Mouse (Mus musculus): ENCODE data around the gene Sez6l2. TPM values are rescaled to one million over a fixed set of nuclear protein-coding genes. Genes with fewer than 3 reads are reported as not detected.

The Sez6l2 gene
- total and polyA plus RNA-seq, 3 experiments = 5.0 to 6.1 (median 5.6) TPM

GRCm38 (mm10) chr7:126941171-126941570, 9.2 kb upstream of the Sez6l2 start:
- no peak overlapping the region for H3K9ac ChIP-seq (ENCODE audit: low read depth, low read length)
- no peak for DNase-seq
- TF ChIP-seq EP300 (IDR thresholded peaks at IDR 0.05; ENCODE audit: insufficient read depth, low read depth, low read length) (no peak), CTCF (IDR thresholded peaks at IDR 0.05) (no peak), POLR2A (IDR thresholded peaks at IDR 0.05; ENCODE audit: insufficient read depth, low read depth, low read length) (no peak)
- WGBS = 49% methylated on average over 6 of the region's 6 CpGs
- no peaks in the 10 kb centered on the region for H3K79me2 ChIP-seq (replicated peaks; ENCODE audit: control insufficient read depth, insufficient read depth, low read length)
- H3K27me3 ChIP-seq (ENCODE audit: control insufficient read depth, insufficient read depth, low read length) = no peaks in the 10 kb centered on the region
- no peaks in the 10 kb centered on the region for H3K4me1 ChIP-seq (ENCODE audit: control insufficient read depth, insufficient read depth, low read length)
- intact Hi-C loops (cut with DNase I) = no loop called here
- no peak overlapping the region for H3K4me3 ChIP-seq
- no peak overlapping the region for H3K27ac ChIP-seq
- no peaks in the 10 kb centered on the region for H3K36me3 ChIP-seq (ENCODE audit: control insufficient read depth, insufficient read depth, low read length)

- intact Hi-C loops (cut with DNase I) = no loop called here
- no peak for DNase-seq
- H3K79me2 ChIP-seq (replicated peaks; ENCODE audit: control insufficient read depth, insufficient read depth, low read length) = no peaks in the 10 kb centered on the region
- H3K27ac ChIP-seq = no peak overlapping the region
- no peak overlapping the region for H3K4me3 ChIP-seq
- H3K4me1 ChIP-seq (ENCODE audit: control insufficient read depth, insufficient read depth, low read length) = no peaks in the 10 kb centered on the region
- WGBS = 83% methylated on average over 5 of the region's 5 CpGs
- no peaks in the 10 kb centered on the region for H3K36me3 ChIP-seq (ENCODE audit: control insufficient read depth, insufficient read depth, low read length)
- H3K9ac ChIP-seq (ENCODE audit: low read depth, low read length) = no peak overlapping the region
- TF ChIP-seq CTCF (IDR thresholded peaks at IDR 0.05) (no peak), POLR2A (IDR thresholded peaks at IDR 0.05; ENCODE audit: insufficient read depth, low read depth, low read length) (no peak), EP300 (IDR thresholded peaks at IDR 0.05; ENCODE audit: insufficient read depth, low read depth, low read length) (no peak)
- H3K27me3 ChIP-seq (ENCODE audit: control insufficient read depth, insufficient read depth, low read length) = no peaks in the 10 kb centered on the region
These were observed 8.6 kb upstream of the Sez6l2 start for GRCm38 (mm10) chr7:126941801-126942200.

- H3K27ac ChIP-seq = no peak overlapping the region
- H3K9ac ChIP-seq (ENCODE audit: low read depth, low read length) = no peak overlapping the region
- no peak for TF ChIP-seq EP300 (IDR thresholded peaks at IDR 0.05; ENCODE audit: insufficient read depth, low read depth, low read length)
- peak; percentile 75 for TF ChIP-seq CTCF (IDR thresholded peaks at IDR 0.05)
- intact Hi-C loops (cut with DNase I) = loop anchor here (2.0 kb wide), 1 partner anchor 158 kb away; no protein-coding TSS in a partner anchor
- no peaks in the 10 kb centered on the region for H3K79me2 ChIP-seq (replicated peaks; ENCODE audit: control insufficient read depth, insufficient read depth, low read length)
- H3K4me1 ChIP-seq (ENCODE audit: control insufficient read depth, insufficient read depth, low read length) = no peaks in the 10 kb centered on the region; the same call in 1 of the 2 replicates
- WGBS = 71% methylated on average over 3 of the region's 3 CpGs
- no peaks in the 10 kb centered on the region for H3K36me3 ChIP-seq (ENCODE audit: control insufficient read depth, insufficient read depth, low read length)
- H3K4me3 ChIP-seq = no peak overlapping the region
- peak; percentile 20 to 45 for DNase-seq
- no peaks in the 10 kb centered on the region for H3K27me3 ChIP-seq (ENCODE audit: control insufficient read depth, insufficient read depth, low read length)
These were observed 3.8 kb upstream of the Sez6l2 start for GRCm38 (mm10) chr7:126946530-126946929.

- no peak overlapping the region for H3K27ac ChIP-seq
- intact Hi-C loops (cut with DNase I) = loop anchor here (2.0 kb wide), 1 partner anchor 24 kb away; no protein-coding TSS in a partner anchor
- no peaks in the 10 kb centered on the region for H3K79me2 ChIP-seq (replicated peaks; ENCODE audit: control insufficient read depth, insufficient read depth, low read length)
- no peaks in the 10 kb centered on the region for H3K36me3 ChIP-seq (ENCODE audit: control insufficient read depth, insufficient read depth, low read length)
- WGBS = 79% methylated on average over 10 of the region's 10 CpGs
- no peak overlapping the region for H3K4me3 ChIP-seq
- H3K27me3 ChIP-seq (ENCODE audit: control insufficient read depth, insufficient read depth, low read length) = no peaks in the 10 kb centered on the region
- H3K4me1 ChIP-seq (ENCODE audit: control insufficient read depth, insufficient read depth, low read length) = no peaks in the 10 kb centered on the region; the same call in 1 of the 2 replicates
- DNase-seq = no peak
- H3K9ac ChIP-seq (ENCODE audit: low read depth, low read length) = no peak overlapping the region
- TF ChIP-seq CTCF (IDR thresholded peaks at IDR 0.05) (no peak), POLR2A (IDR thresholded peaks at IDR 0.05; ENCODE audit: insufficient read depth, low read depth, low read length) (no peak), EP300 (IDR thresholded peaks at IDR 0.05; ENCODE audit: insufficient read depth, low read depth, low read length) (no peak)
These were observed 1.7 kb upstream of the Sez6l2 start for GRCm38 (mm10) chr7:126948626-126949025.

- intact Hi-C loops (cut with DNase I) = loop anchor here (2.0 kb wide), 1 partner anchor 23 kb away; no protein-coding TSS in a partner anchor
- H3K36me3 ChIP-seq (ENCODE audit: control insufficient read depth, insufficient read depth, low read length) = no peaks in the 10 kb centered on the region
- H3K27me3 ChIP-seq (ENCODE audit: control insufficient read depth, insufficient read depth, low read length) = no peaks in the 10 kb centered on the region
- H3K4me1 ChIP-seq (ENCODE audit: control insufficient read depth, insufficient read depth, low read length) = no peaks in the 10 kb centered on the region; the same call in 1 of the 2 replicates
- no peak for DNase-seq
- H3K79me2 ChIP-seq (replicated peaks; ENCODE audit: control insufficient read depth, insufficient read depth, low read length) = no peaks in the 10 kb centered on the region
- no peak for TF ChIP-seq POLR2A (IDR thresholded peaks at IDR 0.05; ENCODE audit: insufficient read depth, low read depth, low read length)
- TF ChIP-seq CTCF (IDR thresholded peaks at IDR 0.05) = no peak
- no peak for TF ChIP-seq EP300 (IDR thresholded peaks at IDR 0.05; ENCODE audit: insufficient read depth, low read depth, low read length)
- peak within 1 kb of the TSS; percentile 56 for H3K4me3 ChIP-seq
- WGBS = 3% methylated on average over 21 of the region's 21 CpGs
- H3K9ac ChIP-seq (ENCODE audit: low read depth, low read length) = no peak within 1 kb of the TSS
- no peak within 1 kb of the TSS for H3K27ac ChIP-seq
These were observed 965 bp upstream of the Sez6l2 start, which contains the start of gene Asphd1 for GRCm38 (mm10) chr7:126949403-126949792. Gene Asphd1, minus strand, starts transcription at chr7:126949582.

- no peaks in the 10 kb centered on the region; the same call in 1 of the 2 replicates for H3K4me1 ChIP-seq (ENCODE audit: control insufficient read depth, insufficient read depth, low read length)
- WGBS = 6% methylated on average over 26 of the region's 26 CpGs
- H3K27ac ChIP-seq = no peak overlapping the region
- peak overlapping the region; percentile 56 for H3K4me3 ChIP-seq
- no peaks in the 10 kb centered on the region for H3K36me3 ChIP-seq (ENCODE audit: control insufficient read depth, insufficient read depth, low read length)
- H3K9ac ChIP-seq (ENCODE audit: low read depth, low read length) = no peak overlapping the region
- no peaks in the 10 kb centered on the region for H3K27me3 ChIP-seq (ENCODE audit: control insufficient read depth, insufficient read depth, low read length)
- intact Hi-C loops (cut with DNase I) = no loop called here
- H3K79me2 ChIP-seq (replicated peaks; ENCODE audit: control insufficient read depth, insufficient read depth, low read length) = no peaks in the 10 kb centered on the region
- TF ChIP-seq POLR2A (IDR thresholded peaks at IDR 0.05; ENCODE audit: insufficient read depth, low read depth, low read length) (no peak), EP300 (IDR thresholded peaks at IDR 0.05; ENCODE audit: insufficient read depth, low read depth, low read length) (no peak), CTCF (IDR thresholded peaks at IDR 0.05) (no peak)
- DNase-seq = no peak
These were observed 568 bp downstream of the Sez6l2 start for GRCm38 (mm10) chr7:126950647-126951615.

Data from heart, adult 2 months (tissue).